Mouse (Mus musculus): ENCODE data around the gene Ccdc190.

Gene Ccdc190

GRCm38 (mm10) chr1:169934005-169934725, 5.7 kb downstream of the Ccdc190 start:
- DNase-seq (ENCODE audit: low spot score): no peak

DNA sequence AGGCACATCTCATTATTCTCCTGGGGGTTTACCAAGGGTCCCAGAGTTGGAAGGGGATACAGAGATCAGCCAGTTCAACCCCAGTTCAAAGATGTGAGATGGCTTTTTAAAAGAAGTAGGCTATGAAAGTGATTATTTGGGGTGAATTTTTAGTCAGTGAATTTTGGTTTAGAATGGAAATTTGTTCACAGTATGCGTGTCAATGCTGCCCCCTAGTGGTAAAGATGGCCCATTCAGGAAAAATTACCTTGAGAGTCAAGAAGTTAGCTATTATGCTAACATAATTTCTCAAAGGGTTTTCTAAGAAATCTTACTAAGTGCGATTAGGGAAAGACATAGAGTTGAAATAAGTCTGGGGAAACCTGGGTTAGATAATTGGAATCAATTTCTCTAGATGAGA, 10.9 kb downstream of the Ccdc190 start:
- DNase-seq (ENCODE audit: low spot score): no peak

DNA sequence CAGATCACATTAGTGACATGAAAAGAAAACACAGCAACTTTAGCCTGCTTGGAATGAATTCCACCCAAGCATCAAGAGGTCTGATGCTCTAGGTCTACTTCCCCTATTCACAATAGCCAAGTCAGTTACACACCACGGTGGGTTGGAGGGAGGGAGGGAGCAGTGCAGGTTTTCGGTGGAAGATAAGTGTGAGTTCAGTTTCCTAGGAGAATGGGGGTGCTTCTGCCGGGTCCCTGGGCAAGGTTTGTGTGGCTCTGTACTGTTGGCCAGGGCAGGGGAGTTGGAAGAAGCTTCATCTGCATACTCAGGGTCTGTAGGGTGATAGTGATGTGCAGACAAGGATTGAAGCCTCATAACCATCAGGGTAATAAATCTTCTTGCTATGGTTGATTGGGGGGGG, 17.6 kb downstream of the Ccdc190 start:
- DNase-seq (ENCODE audit: low spot score): no peak

GRCm38 (mm10) chr1:169947654-169948053, 19.2 kb downstream of the Ccdc190 start:
- no peak for DNase-seq (ENCODE audit: low spot score)

- DNase-seq (ENCODE audit: low spot score): no peak
These were observed 19.8 kb downstream of the Ccdc190 start for GRCm38 (mm10) chr1:169948280-169948679.

DNA sequence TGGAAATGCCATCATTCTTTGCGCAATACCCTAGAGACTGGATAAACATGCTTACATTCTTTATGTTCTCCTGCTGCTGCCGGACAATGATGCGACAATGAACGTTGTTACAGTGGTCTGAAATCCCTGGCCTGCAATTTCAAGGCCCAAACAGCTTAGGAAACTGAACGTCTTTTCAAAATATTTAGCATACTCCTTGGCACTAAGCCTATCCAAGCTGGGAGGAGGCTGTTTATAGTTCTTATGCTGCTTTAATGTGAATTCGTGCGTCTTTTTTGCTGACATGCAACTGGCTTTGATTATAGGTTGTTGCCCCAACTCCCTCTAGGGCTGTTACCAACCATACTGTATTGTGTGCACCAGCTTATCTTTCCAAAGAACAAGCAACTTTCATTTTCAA, 20.4 kb downstream of the Ccdc190 start:
- no peak for DNase-seq (ENCODE audit: low spot score)

GRCm38 (mm10) chr1:169949981-169950380, 21.5 kb downstream of the Ccdc190 start:
- no peak for DNase-seq (ENCODE audit: low spot score)

- no peak for DNase-seq (ENCODE audit: low spot score)
These were observed 22.2 kb downstream of the Ccdc190 start for GRCm38 (mm10) chr1:169950651-169951050.

- no peak for DNase-seq (ENCODE audit: low spot score)
These were observed 23.1 kb downstream of the Ccdc190 start for GRCm38 (mm10) chr1:169951561-169951960.

GRCm38 (mm10) chr1:169952636-169953035, 24.2 kb downstream of the Ccdc190 start:
- DNase-seq (ENCODE audit: low spot score): no peak

DNA sequence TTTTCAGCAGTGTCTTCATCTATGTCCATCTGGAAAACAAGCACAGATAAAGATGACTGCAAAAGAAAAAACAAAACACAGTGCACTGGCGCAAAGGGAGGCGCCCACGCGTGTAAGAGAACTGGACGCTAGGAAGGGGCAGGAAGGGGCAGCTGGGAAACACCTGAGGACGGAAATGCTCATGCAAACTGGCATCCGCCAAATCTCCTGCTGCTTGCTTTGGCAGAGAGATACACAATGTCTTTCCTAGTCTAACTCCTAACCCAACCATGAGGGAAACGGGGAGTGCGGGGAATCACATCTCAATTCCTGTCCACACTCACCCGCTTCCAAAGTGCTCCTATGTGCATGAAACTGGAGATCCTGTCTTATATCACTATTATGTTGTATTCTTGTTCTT, 24.7 kb downstream of the Ccdc190 start:
- DNase-seq (ENCODE audit: low spot score): no peak

DNA sequence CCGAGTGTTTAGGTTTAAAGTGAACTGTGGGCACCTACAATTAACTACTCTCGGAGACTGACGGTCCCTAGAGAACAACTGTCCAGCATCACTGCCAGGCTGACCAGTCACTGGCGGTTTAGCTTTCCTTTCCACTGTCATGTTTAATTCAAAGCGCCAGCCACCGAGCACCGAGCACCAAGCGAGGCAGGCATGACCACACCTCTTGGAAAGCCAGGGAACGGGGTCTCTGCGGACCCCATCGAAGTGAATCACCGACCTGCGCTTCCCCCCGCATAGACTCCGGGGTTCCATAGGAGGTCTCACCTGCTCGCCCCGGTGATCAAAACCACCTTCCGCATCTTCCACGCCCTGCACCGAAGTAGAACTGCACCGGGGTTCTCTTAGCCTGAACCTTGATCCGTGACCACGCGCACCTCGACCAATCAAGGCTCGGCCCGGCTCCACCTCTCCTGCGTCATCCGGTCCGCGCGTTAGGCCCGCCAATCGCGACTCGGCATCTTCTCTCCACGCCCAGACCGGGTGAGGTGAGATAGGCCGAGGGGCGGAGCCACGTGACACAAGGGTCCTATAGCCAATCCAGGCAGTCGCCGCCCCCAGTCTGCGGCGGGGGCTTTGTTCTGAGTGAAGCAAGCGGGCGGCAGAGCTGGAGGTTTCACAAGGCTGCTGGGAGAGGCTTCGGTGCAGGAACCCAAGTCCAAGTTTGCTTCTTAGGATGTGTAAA, 40.5 kb downstream of the Ccdc190 start, which contains the start of gene Hsd17b7:
TSS of gene Hsd17b7 (minus strand) at position 450 of the 724 bp plus-strand sequence.
- peak; percentile 95 for DNase-seq (ENCODE audit: low spot score)

DNA sequence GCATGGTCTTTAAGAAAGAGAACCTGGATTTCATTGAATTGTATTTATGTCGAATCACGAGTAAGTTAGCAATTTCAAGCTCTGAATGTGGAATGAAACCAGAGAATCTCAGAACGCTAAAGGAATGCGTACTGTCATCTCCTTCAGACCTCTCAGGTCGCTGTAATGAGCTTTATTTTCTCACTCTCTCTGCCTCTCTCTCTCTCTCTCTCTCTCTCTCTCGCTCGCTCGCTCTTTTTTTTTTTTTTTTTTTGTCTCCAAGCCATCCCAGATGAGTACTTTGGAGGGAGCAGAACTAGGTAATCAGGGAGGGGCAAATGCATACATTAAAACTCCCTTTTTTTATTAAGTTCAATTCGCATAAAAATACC, 41.1 kb downstream of the Ccdc190 start:
- no peak for DNase-seq (ENCODE audit: low spot score)

- DNase-seq (ENCODE audit: low spot score): no peak
These were observed 42.5 kb downstream of the Ccdc190 start for GRCm38 (mm10) chr1:169970936-169971335.

DNA sequence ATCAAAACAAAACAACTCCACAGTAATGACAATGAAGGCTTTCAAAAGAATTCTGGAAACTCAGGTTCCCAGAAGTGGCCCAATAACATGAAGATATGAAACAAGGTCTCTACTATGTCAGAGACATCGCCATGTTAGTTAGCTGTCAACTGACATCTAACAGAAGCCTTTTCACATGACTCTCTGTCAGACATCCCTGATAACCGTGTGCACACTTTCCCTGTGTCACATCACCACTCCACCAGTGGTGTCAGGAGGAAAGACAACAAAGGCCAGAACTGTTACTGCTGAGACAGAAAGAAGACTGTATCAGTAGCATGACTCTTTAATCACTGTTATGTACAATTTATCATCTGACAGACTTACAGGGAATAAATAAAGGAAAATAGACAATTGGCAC, 43.5 kb downstream of the Ccdc190 start:
- DNase-seq (ENCODE audit: low spot score): no peak

DNA sequence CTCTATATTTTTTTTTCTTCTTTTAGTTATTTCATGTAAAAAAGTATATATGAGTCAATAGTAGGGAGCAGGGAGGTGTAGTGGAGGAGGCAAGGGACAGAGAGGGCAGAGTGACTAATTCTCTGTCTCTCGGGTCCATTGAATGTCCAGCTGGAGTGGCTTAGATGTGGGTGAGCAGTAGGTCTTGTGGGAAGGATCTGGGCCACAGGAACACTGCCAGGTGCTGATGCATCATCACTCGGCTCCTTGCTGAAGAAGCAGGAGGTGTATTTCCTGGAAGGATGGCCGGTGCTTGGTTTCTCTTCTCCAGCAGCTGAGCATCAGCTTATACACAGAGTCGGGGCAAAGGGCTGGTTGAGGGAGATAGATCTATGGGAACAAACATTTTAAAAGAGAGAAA, 49.2 kb downstream of the Ccdc190 start:
- no peak for DNase-seq (ENCODE audit: low spot score)

All from spleen, adult 12 weeks (tissue).